Mouse (Mus musculus) heart, embryonic 11.5 days (tissue): ENCODE measurements around the gene Slc6a6. TPM values are rescaled to one million over a fixed set of nuclear protein-coding genes. Genes with fewer than 3 reads are reported as not detected.

Experiments used
- ATAC-seq: fragments of 200-750 bp; cut with Nextera tagmentation; replicated peaks from 2 replicates; pipeline ENCODE4 v1.8.0; 2017; ENCODE audit warnings: moderate library complexity; ENCODE audit not compliant: insufficient number of reproducible peaks, low FRiP score, low TSS enrichment
- H3K27ac ChIP-seq: fragments of 300-500 bp; sonication (generic); 2 replicates; pipeline ENCODE4 v1.5.1; 2014; ENCODE audit warnings: mild to moderate bottlenecking, low read depth, low read length
- H3K27me3 ChIP-seq: fragments of 300-500 bp; sonication (generic); 2 replicates; pipeline ENCODE4 v1.6.1; 2014; ENCODE audit warnings: mild to moderate bottlenecking, low read length, mixed read lengths; ENCODE audit not compliant: control insufficient read depth, insufficient read depth
- H3K36me3 ChIP-seq: fragments of 300-500 bp; sonication (generic); 2 replicates; pipeline ENCODE4 v1.6.1; 2014; ENCODE audit warnings: mild to moderate bottlenecking, low read length, moderate library complexity, mixed read lengths; ENCODE audit not compliant: control insufficient read depth, insufficient read depth
- H3K4me1 ChIP-seq: fragments of 300-500 bp; sonication (generic); 2 replicates; pipeline ENCODE4 v1.6.1; 2014; ENCODE audit warnings: low read length; ENCODE audit not compliant: control insufficient read depth, insufficient read depth
- H3K4me2 ChIP-seq: fragments of 300-500 bp; sonication (generic); 2 replicates; pipeline ENCODE4 v1.6.1; 2014; ENCODE audit warnings: mild to moderate bottlenecking, moderate library complexity
- H3K4me3 ChIP-seq: fragments of 300-500 bp; sonication (generic); 2 replicates; pipeline ENCODE4 v1.5.1; 2014; ENCODE audit warnings: low read depth, low read length
- H3K9ac ChIP-seq: fragments of 300-500 bp; sonication (generic); 2 replicates; pipeline ENCODE4 v1.6.1; 2014; ENCODE audit warnings: mild to moderate bottlenecking, low read depth, low read length, moderate library complexity
- H3K9me3 ChIP-seq: fragments of 300-500 bp; sonication (generic); replicated peaks from 2 replicates; pipeline ENCODE4 v1.6.1; 2016; ENCODE audit warnings: low read length; ENCODE audit not compliant: control insufficient read depth
- WGBS: fragments of 180-500 bp; shearing (Covaris S2); extraction: QIAGEN DNeasy Blood & Tissue Kit; methylation state at CpG from one replicate; pipeline ENCODE4 v1.1.7; 2014; ENCODE audit not compliant: insufficient replicate concordance; 5-methylcytosine and 5-hydroxymethylcytosine counted together
- polyA plus RNA-seq: library from polyadenylated mRNA; unstranded; fragments of >200 nt; fragmentation: Nextera tagmentation; extraction: Ambion mirVana; gene quantifications from 2 replicates; pipeline ENCODE4 v1.2.1, GENCODE M21; 2014

Slc6a6 gene
- polyA plus RNA-seq, 1 experiment from 2014 or later: 63.0 TPM

DNA sequence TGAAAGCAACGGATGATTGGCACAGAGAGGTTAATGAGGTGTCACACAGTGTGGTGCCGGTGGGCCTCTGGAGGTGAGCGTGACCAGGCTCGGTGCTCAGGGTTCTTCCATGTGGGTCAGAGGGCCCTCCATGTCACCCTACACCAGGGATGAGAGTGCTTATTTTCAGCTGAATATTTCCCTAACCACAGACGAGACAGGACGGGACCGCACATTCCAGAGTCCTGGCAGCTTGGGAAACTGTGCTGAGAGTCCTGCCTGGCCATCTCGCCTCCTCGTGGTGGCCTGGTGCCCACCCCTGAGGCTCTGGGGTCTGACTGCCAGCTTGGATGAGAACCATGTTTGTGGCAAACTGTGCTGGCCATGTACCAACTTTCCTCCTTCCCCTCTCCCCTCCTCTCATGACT lies 36.5 kb upstream of the Slc6a6 start:
- peaks cover 16% of the 10 kb centered on the region for H3K4me1 ChIP-seq
- 0 out of 2 replicates have a peak, but pooled peaks have one; percentile 1 for ATAC-seq
- H3K9me3 ChIP-seq: no peaks in the 10 kb centered on the region
- no peak overlapping the region for H3K4me3 ChIP-seq
- peaks cover 14% of the 10 kb centered on the region; the same call in 1 of the 2 replicates for H3K27me3 ChIP-seq
- H3K9ac ChIP-seq: no peak overlapping the region
- H3K36me3 ChIP-seq: no peaks in the 10 kb centered on the region
- H3K27ac ChIP-seq: 0 out of 2 replicates have a peak overlapping the region, but pooled peaks have one; percentile 32
- no peak overlapping the region for H3K4me2 ChIP-seq
- WGBS: 39% methylated on average over 9 of the region's 9 CpGs

DNA sequence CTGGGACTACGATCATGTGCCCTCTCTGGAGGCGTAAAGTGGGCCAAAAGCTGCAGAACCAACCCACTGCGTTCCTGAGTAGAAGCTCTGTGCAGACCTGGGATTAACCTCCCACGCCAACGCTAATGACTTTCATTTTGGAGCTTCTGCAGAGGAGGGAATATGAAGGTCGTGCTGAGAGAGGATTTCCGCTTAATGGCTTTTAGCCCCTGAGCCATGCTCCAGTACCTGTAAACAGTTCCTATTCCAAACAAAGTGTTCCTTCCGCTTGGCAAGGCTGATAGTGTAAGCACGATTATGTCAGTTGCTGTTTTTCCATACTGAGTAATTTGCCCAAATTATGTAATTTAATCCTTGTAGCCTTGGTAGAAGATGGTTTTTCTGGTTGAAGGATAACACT lies 33.6 kb upstream of the Slc6a6 start:
- H3K4me1 ChIP-seq: peaks cover 21% of the 10 kb centered on the region
- WGBS: 69% methylated on average over 9 of the region's 9 CpGs
- no peaks in the 10 kb centered on the region for H3K9me3 ChIP-seq
- H3K27me3 ChIP-seq: peaks cover 14% of the 10 kb centered on the region; the same call in 1 of the 2 replicates
- no peak overlapping the region for H3K4me2 ChIP-seq
- no peaks in the 10 kb centered on the region for H3K36me3 ChIP-seq
- H3K27ac ChIP-seq: no peak overlapping the region
- no peak for ATAC-seq
- H3K4me3 ChIP-seq: no peak overlapping the region
- no peak overlapping the region for H3K9ac ChIP-seq

DNA sequence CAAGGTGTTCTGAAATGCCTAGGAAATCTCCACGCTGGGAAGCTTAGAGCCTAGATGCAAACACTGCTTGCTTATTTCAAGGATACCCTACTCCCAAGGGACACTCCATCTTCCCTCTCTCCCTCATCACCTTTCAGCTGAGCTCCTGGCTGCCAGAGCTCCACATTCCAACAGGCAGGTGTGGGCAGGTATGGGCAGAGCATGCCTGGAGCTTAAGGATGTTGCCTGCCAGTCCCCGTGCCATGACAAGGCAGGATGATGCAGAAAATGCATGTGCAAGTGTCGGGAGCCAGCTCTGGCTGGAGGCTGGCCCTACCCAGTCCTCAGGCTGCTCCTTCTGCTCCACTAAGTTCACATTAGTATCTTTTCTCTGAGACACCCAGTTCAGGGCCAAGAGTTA lies 31.6 kb upstream of the Slc6a6 start:
- ATAC-seq: no peak
- no peaks in the 10 kb centered on the region for H3K9me3 ChIP-seq
- no peak overlapping the region for H3K4me2 ChIP-seq
- H3K9ac ChIP-seq: no peak overlapping the region
- no peak overlapping the region for H3K4me3 ChIP-seq
- peaks cover 29% of the 10 kb centered on the region for H3K4me1 ChIP-seq
- peaks cover 14% of the 10 kb centered on the region; the same call in 1 of the 2 replicates for H3K27me3 ChIP-seq
- no peaks in the 10 kb centered on the region for H3K36me3 ChIP-seq
- 77% methylated on average over 3 of the region's 3 CpGs for WGBS
- H3K27ac ChIP-seq: no peak overlapping the region

DNA sequence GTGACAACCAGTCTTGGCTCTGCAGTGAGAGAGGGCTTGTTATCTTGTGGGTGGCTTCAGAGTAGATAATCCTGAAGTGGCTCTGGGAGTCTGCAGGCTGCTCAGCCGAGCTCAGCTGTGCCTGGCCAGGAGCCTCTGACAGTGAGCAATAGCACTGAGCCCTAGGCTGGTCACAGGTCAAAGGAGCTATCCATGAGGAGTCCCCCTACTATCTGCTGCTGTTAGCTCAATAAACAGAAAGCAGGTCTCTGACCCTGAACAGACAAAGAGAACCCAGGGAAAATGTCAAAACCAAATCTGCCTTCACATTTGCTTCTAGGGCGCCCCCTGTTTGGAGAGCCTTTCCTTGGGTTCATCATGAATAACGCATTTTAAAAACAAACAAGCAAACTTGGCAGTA lies 28.6 kb upstream of the Slc6a6 start:
- Histone ChIP-seq H3K9ac (no peak overlapping the region), H3K36me3 (no peaks in the 10 kb centered on the region), H3K9me3 (no peaks in the 10 kb centered on the region), H3K27ac (no peak overlapping the region), H3K4me3 (no peak overlapping the region), H3K4me1 (peaks cover 39% of the 10 kb centered on the region), H3K4me2 (no peak overlapping the region), H3K27me3 (peaks cover 3% of the 10 kb centered on the region; the same call in 1 of the 2 replicates)
- 0 out of 2 replicates have a peak, but pooled peaks have one; percentile 19 for ATAC-seq
- 19% methylated on average over 3 of the region's 3 CpGs for whole genome bisulfite sequencing

DNA sequence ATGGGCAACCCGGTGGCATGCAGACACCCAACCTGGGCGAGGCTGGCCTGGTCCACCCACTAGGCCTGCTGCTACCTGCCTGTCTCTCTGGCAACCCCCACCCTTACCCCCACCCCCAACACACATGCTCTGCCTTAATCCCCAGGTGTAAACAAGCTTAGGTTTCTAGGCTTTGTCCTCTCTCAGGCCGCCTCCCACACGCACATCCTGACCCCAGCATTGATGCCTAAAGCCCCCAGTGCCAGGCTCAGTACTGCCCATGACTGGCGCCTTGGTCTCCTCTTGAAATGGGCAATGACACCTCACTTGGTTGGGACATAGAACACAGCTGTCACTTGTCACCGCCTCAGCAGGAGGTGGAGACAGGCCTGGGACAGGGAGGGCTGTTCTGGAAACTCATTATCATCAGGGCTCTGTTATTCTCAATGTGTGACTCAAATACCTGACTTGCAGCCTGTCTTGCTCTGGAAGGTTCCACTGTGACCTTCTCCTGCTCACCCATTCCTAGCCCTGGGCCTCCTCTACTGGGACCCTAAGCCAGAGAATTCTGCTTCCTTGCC lies 27.9 kb upstream of the Slc6a6 start:
- no peak for ATAC-seq
- Histone ChIP-seq H3K9me3 (no peaks in the 10 kb centered on the region), H3K36me3 (no peaks in the 10 kb centered on the region), H3K27me3 (peaks cover 3% of the 10 kb centered on the region; the same call in 1 of the 2 replicates), H3K4me3 (no peak overlapping the region), H3K4me2 (no peak overlapping the region), H3K4me1 (peaks cover 40% of the 10 kb centered on the region), H3K27ac (0 out of 2 replicates have a peak overlapping the region, but pooled peaks have one; percentile 7), H3K9ac (no peak overlapping the region)
- WGBS: 31% methylated on average over 6 of the region's 6 CpGs

DNA sequence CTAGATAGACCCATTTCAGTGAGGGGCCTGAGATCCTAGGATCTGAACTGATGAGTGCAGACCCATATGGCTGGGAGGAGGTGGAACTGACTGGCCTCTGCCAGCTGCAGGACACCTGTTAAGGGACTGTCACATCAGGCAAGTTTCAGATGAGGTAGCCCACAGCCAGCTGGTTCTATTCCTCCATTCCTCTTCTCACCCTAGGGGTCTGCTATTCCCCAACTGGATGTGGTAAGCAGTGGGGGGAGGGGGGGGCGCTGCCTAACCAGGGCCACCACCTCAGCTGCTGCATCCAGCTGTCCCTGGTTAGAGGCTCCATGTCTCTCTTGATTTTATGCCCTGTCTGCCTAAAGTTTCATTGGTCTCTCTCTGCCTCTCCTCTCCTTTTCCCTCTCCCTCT lies 25.6 kb upstream of the Slc6a6 start:
- H3K27ac ChIP-seq: no peak overlapping the region
- H3K4me1 ChIP-seq: peaks cover 36% of the 10 kb centered on the region
- 27% methylated on average over 1 of the region's 1 CpGs for WGBS
- no peaks in the 10 kb centered on the region; the same call in 1 of the 2 replicates for H3K27me3 ChIP-seq
- no peak overlapping the region for H3K4me2 ChIP-seq
- no peaks in the 10 kb centered on the region for H3K9me3 ChIP-seq
- H3K4me3 ChIP-seq: no peak overlapping the region
- no peak for ATAC-seq
- H3K36me3 ChIP-seq: no peaks in the 10 kb centered on the region
- no peak overlapping the region for H3K9ac ChIP-seq

DNA sequence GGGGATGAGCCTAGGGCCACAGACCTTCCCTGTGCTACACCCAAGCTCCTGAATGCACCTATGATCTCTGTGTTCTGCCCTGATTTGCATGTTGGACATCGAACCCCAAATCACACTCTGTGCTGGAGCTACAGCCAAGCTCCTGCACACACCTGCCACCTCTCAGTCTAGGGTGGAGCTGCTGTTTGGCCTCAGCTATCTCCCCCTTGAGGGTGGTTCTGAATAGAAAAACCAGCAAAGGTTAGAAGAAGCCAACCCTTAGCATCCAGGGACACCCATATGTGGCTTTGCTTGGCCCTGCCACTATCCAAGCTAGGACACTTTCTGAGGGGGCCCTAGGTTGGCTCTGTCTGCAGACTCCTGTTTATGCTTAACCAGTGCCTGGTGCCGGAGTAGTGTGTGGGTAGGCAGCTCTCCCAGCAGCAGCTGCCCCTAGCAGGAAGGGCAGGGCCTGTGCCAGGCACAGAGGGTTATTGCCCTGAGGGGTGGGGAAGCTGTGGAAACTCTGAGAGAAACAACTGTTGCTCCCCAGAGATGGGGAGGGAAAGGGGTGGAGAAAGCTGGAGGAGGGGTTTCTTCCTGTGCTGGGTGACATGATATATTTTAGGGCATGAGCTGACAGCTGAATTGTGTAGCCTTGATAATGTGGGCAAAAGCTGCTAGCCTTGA lies 23.9 kb upstream of the Slc6a6 start:
- H3K4me1 ChIP-seq: peaks cover 34% of the 10 kb centered on the region
- no peak; the same call in 1 of the 2 replicates for ATAC-seq

DNA sequence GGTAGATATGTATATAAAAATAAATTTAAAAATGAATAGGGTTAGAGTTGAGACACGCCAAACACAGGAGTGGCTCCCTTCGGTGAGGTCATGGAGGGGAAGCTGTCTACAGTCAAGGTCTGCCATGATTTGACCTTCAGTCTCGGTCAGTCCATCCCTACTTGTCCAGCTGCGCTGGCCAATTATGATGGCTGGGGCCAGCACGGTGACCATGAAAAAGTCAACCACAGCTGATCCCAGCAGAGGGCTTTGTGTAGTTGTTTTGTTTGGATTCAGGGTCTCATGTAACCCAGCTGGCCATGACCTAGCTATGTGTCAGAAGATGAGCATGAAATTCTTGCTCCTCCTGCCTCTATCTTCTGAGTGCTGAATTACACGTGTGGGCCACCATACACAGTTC lies 21.6 kb upstream of the Slc6a6 start:
- Histone ChIP-seq H3K27ac (no peak overlapping the region), H3K4me2 (no peak overlapping the region), H3K4me3 (no peak overlapping the region), H3K27me3 (no peaks in the 10 kb centered on the region; the same call in 1 of the 2 replicates), H3K9ac (no peak overlapping the region), H3K36me3 (no peaks in the 10 kb centered on the region), H3K9me3 (no peaks in the 10 kb centered on the region), H3K4me1 (peaks cover 17% of the 10 kb centered on the region)
- WGBS: 86% methylated on average over 6 of the region's 6 CpGs
- no peak for ATAC-seq

More for the DNA sequence above, 23.9 kb upstream of the Slc6a6 start:
- H3K27ac ChIP-seq: peak overlapping the region; percentile 29
- no peaks in the 10 kb centered on the region for H3K36me3 ChIP-seq
- no peak overlapping the region for H3K9ac ChIP-seq
- no peaks in the 10 kb centered on the region; the same call in 1 of the 2 replicates for H3K27me3 ChIP-seq
- H3K4me2 ChIP-seq: no peak overlapping the region
- H3K4me3 ChIP-seq: no peak overlapping the region
- no peaks in the 10 kb centered on the region for H3K9me3 ChIP-seq
- whole genome bisulfite sequencing: 56% methylated on average over 2 of the region's 2 CpGs
